Mouse (Mus musculus) right cerebral cortex, postnatal 36 days (tissue): ENCODE data around the gene Nudt14.
A peak's percentile ranks its signal among the peaks of the same experiment; 100 is the strongest.

Experiments used
- DNase-seq, 2 experiments: peaks; one replicate each; pipeline ENCODE4 v3.0.0; 2022; ENCODE audit warnings: low spot score in 2 of 2, mixed read lengths in 1 of 2

The Nudt14 gene

GRCm38 (mm10) chr12:112941776-112942713, at the start of gene Nudt14:
TSS of gene Nudt14 (minus strand) at chr12:112942124.
- DNase-seq, result peak in 1 of 2 experiments; percentile 66

- no peak for DNase-seq
These were observed 49.5 kb upstream of the Nudt14 start for GRCm38 (mm10) chr12:112991444-112991843.

- no peak for DNase-seq
These were observed 48.9 kb upstream of the Nudt14 start for GRCm38 (mm10) chr12:112990706-112991405.

GRCm38 (mm10) chr12:112987877-112988276, 46.0 kb upstream of the Nudt14 start:
- no peak for DNase-seq

- no peak for DNase-seq
These were observed 43.4 kb upstream of the Nudt14 start for GRCm38 (mm10) chr12:112985346-112985745.

GRCm38 (mm10) chr12:112982031-112982430, 40.1 kb upstream of the Nudt14 start:
- DNase-seq, result no peak

- DNase-seq, result no peak
These were observed 35.2 kb upstream of the Nudt14 start for GRCm38 (mm10) chr12:112977156-112977555.

- peak; percentile 87 to 89 for DNase-seq
These were observed 34.6 kb upstream of the Nudt14 start, which contains the start of gene Btbd6 for GRCm38 (mm10) chr12:112976371-112977073. TSS of gene Btbd6 (plus strand) at chr12:112976482.

GRCm38 (mm10) chr12:112974736-112975135, 32.8 kb upstream of the Nudt14 start:
- no peak for DNase-seq

- DNase-seq, result no peak
These were observed 27.7 kb upstream of the Nudt14 start for GRCm38 (mm10) chr12:112969616-112970015.

- DNase-seq, result no peak
These were observed 27.0 kb upstream of the Nudt14 start for GRCm38 (mm10) chr12:112968943-112969342.

- no peak for DNase-seq
These were observed 23.9 kb upstream of the Nudt14 start for GRCm38 (mm10) chr12:112965783-112966182.

GRCm38 (mm10) chr12:112961872-112962271, 19.9 kb upstream of the Nudt14 start:
- DNase-seq, result no peak

- DNase-seq, result no peak
These were observed 19.5 kb upstream of the Nudt14 start for GRCm38 (mm10) chr12:112961428-112961827.

GRCm38 (mm10) chr12:112959421-112959820, 17.5 kb upstream of the Nudt14 start:
- DNase-seq, result no peak

GRCm38 (mm10) chr12:112958303-112958702, 16.4 kb upstream of the Nudt14 start:
- DNase-seq, result no peak

GRCm38 (mm10) chr12:112955800-112956199, 13.9 kb upstream of the Nudt14 start:
- DNase-seq, result peak; percentile 57 to 61

GRCm38 (mm10) chr12:112952926-112953565, 11.1 kb upstream of the Nudt14 start:
- no peak for DNase-seq

- no peak for DNase-seq
These were observed 10.5 kb upstream of the Nudt14 start for GRCm38 (mm10) chr12:112952433-112952832.

- no peak for DNase-seq
These were observed 9.4 kb upstream of the Nudt14 start for GRCm38 (mm10) chr12:112951150-112951842.

GRCm38 (mm10) chr12:112950761-112951129, 8.8 kb upstream of the Nudt14 start:
- DNase-seq, result no peak
